Mouse (Mus musculus) hindbrain, embryonic 16.5 days (tissue): ENCODE measurements around the gene Ntn1. TPM values are rescaled to one million over a fixed set of nuclear protein-coding genes. Genes with fewer than 3 reads are reported as not detected.

Source experiments
- ATAC-seq: fragments of 200-750 bp; cut with Nextera tagmentation; 2 replicates; pipeline ENCODE4 v1.8.0; 2017; ENCODE audit warnings: moderate TSS enrichment, moderate library complexity
- H3K27ac ChIP-seq: fragments of 300-500 bp; sonication (generic); 2 replicates; pipeline ENCODE4 v1.5.1; 2014; ENCODE audit warnings: low read depth, mild to moderate bottlenecking, control low read depth, low read length, moderate library complexity
- H3K27me3 ChIP-seq: fragments of 300-500 bp; sonication (generic); replicated peaks from 2 replicates; pipeline ENCODE4 v1.6.1; 2014; ENCODE audit warnings: low read length; ENCODE audit not compliant: control insufficient read depth, insufficient read depth
- H3K36me3 ChIP-seq: fragments of 300-500 bp; sonication (generic); 2 replicates; pipeline ENCODE4 v1.6.1; 2014; ENCODE audit warnings: mild to moderate bottlenecking, low read length, moderate library complexity, mixed read lengths; ENCODE audit not compliant: control insufficient read depth, insufficient read depth
- H3K4me1 ChIP-seq: fragments of 300-500 bp; sonication (generic); 2 replicates; pipeline ENCODE4 v1.6.1; 2014; ENCODE audit warnings: low read depth, low read length; ENCODE audit not compliant: control insufficient read depth, insufficient read depth
- H3K4me2 ChIP-seq: fragments of 300-500 bp; sonication (generic); 2 replicates; pipeline ENCODE4 v1.6.1; 2014; ENCODE audit warnings: mild to moderate bottlenecking, low read length, control low read depth, moderate library complexity
- H3K4me3 ChIP-seq: fragments of 300-500 bp; sonication (generic); 2 replicates; pipeline ENCODE4 v1.5.1; 2014; ENCODE audit warnings: mild to moderate bottlenecking, low read length, control low read depth, moderate library complexity
- H3K9ac ChIP-seq: fragments of 300-500 bp; sonication (generic); 2 replicates; pipeline ENCODE4 v1.6.1; 2014; ENCODE audit warnings: low read depth, mild to moderate bottlenecking, control low read depth, low read length, moderate library complexity
- H3K9me3 ChIP-seq: fragments of 300-500 bp; sonication (generic); 2 replicates; pipeline ENCODE4 v1.6.1; 2014; ENCODE audit warnings: mild to moderate bottlenecking, low read length, moderate library complexity; ENCODE audit not compliant: control insufficient read depth
- WGBS: fragments of 180-500 bp; shearing (Covaris S2); extraction: QIAGEN DNeasy Blood & Tissue Kit; methylation state at CpG from one replicate; pipeline ENCODE4 v1.1.7; 2014; 5-methylcytosine and 5-hydroxymethylcytosine counted together
- polyA plus RNA-seq: library from polyadenylated mRNA; unstranded; fragments of >200 nt; fragmentation: Nextera tagmentation; extraction: Ambion mirVana; gene quantifications from 2 replicates; pipeline ENCODE4 v1.2.1, GENCODE M21; 2015

Ntn1 gene
- polyA plus RNA-seq, 1 experiment from 2014 or later: 13.3 TPM

GRCm38 (mm10) chr11:68387971-68388654, 12.5 kb downstream of the Ntn1 start:
- H3K9me3 ChIP-seq: no peaks in the 10 kb centered on the region
- no peak overlapping the region for H3K9ac ChIP-seq
- no peak overlapping the region for H3K4me2 ChIP-seq
- H3K27me3 ChIP-seq: peaks cover 27% of the 10 kb centered on the region
- WGBS: 41% methylated on average over 11 of the region's 11 CpGs
- no peak overlapping the region for H3K27ac ChIP-seq
- H3K4me3 ChIP-seq: no peak overlapping the region
- no peak for ATAC-seq
- H3K4me1 ChIP-seq: peaks cover 32% of the 10 kb centered on the region
- H3K36me3 ChIP-seq: no peaks in the 10 kb centered on the region

- WGBS: 18% methylated on average over 4 of the region's 4 CpGs
- peak overlapping the region; percentile 66 for H3K27ac ChIP-seq
- peaks cover 32% of the 10 kb centered on the region for H3K4me1 ChIP-seq
- peak overlapping the region; percentile 67 for H3K9ac ChIP-seq
- no peaks in the 10 kb centered on the region for H3K9me3 ChIP-seq
- no peaks in the 10 kb centered on the region for H3K36me3 ChIP-seq
- H3K27me3 ChIP-seq: peaks cover 27% of the 10 kb centered on the region
- no peak for ATAC-seq
- H3K4me2 ChIP-seq: peak overlapping the region; percentile 78
- H3K4me3 ChIP-seq: peak overlapping the region; percentile 64
Observed at GRCm38 (mm10) chr11:68387441-68387760, 13.2 kb downstream of the Ntn1 start.

- Histone ChIP-seq H3K4me1 (peaks cover 32% of the 10 kb centered on the region), H3K4me2 (peak overlapping the region; percentile 78), H3K36me3 (no peaks in the 10 kb centered on the region), H3K27ac (peak overlapping the region; percentile 71), H3K4me3 (peak overlapping the region; percentile 64), H3K9me3 (no peaks in the 10 kb centered on the region), H3K27me3 (peaks cover 23% of the 10 kb centered on the region), H3K9ac (peak overlapping the region; percentile 67)
- ATAC-seq: peak; percentile 77
- under 1% methylated on average over 60 of the region's 90 CpGs for WGBS
Observed at GRCm38 (mm10) chr11:68386589-68387440, 13.8 kb downstream of the Ntn1 start.

DNA sequence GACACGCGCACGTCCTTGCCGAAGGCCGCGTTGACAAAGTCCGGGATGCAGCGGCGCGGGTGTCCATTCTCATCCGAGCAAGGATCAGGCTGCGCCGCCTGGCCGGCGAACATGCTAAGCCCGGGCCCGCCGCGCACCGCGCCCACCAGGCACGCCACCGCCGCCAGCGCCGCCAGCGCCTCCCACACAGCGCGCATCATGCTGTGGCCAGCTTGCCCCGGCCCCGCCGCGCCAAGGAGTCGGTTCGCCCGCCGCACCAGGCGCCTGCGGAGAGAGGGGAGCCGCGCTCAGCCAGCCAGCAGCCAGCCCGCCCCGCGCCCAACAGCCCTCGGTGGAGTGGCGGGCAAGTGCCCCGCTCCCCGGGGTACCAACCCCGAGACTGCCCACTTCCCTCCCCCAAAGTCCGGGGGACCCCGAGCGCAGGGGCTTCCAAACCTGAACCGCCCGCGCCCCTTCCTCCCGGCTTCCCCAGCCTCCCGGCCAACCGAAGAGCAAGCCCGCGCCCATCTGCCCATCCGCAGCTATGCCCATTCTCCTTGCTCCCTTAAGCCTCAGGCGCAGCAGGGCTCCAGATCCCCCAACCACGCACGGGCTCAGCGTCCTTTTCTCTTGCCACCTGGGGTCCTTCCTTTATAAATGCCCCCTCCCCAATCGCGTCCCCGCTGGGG, 14.6 kb downstream of the Ntn1 start:
- 0% methylated on average over 44 of the region's 68 CpGs for WGBS

GRCm38 (mm10) chr11:68385021-68385821, 15.4 kb downstream of the Ntn1 start:
- Histone ChIP-seq H3K9ac (peak overlapping the region; percentile 67), H3K4me2 (peak overlapping the region; percentile 78), H3K9me3 (no peaks in the 10 kb centered on the region), H3K36me3 (no peaks in the 10 kb centered on the region), H3K27me3 (peaks cover 9% of the 10 kb centered on the region; the same call in 1 of the 2 replicates), H3K27ac (no peak overlapping the region; the same call in 1 of the 2 replicates), H3K4me3 (peak overlapping the region; percentile 64), H3K4me1 (peaks cover 32% of the 10 kb centered on the region)
- WGBS: under 1% methylated on average over 91 of the region's 94 CpGs
- peak; percentile 41 for ATAC-seq

More for the DNA sequence above, 14.6 kb downstream of the Ntn1 start:
- peak; percentile 21 for ATAC-seq
- Histone ChIP-seq H3K4me2 (peak overlapping the region; percentile 78), H3K4me3 (peak overlapping the region; percentile 64), H3K27ac (peak overlapping the region; percentile 71), H3K4me1 (peaks cover 32% of the 10 kb centered on the region), H3K36me3 (no peaks in the 10 kb centered on the region), H3K27me3 (peaks cover 17% of the 10 kb centered on the region), H3K9me3 (no peaks in the 10 kb centered on the region), H3K9ac (peak overlapping the region; percentile 67)

DNA sequence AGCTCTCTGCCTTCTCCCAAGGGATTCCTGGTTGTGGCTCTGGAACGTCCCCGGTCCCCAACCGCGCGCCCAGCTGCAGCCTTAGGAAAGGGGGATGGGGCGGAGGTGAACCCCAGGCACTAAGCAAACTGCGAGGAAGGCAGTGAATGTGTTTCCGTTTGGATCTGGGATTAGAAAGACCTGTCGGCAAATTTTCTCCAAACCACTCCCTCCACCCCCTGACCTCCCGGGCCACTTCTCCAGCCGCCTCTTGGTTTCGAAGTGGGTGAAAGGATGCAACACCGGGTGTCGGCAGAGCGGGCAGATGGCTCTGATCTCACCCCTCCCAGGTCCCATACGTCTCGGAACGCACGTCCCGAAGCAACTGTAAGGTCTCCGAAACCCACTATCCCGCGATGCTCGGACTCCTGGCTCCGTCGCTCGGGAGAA, 16.0 kb downstream of the Ntn1 start:
- WGBS: 1% methylated on average over 26 of the region's 27 CpGs
- H3K4me3 ChIP-seq: peak overlapping the region; percentile 64
- H3K4me1 ChIP-seq: peaks cover 30% of the 10 kb centered on the region
- peaks cover 9% of the 10 kb centered on the region; the same call in 1 of the 2 replicates for H3K27me3 ChIP-seq
- peak overlapping the region; percentile 67 for H3K9ac ChIP-seq
- no peaks in the 10 kb centered on the region for H3K36me3 ChIP-seq
- H3K4me2 ChIP-seq: peak overlapping the region; percentile 78
- ATAC-seq: no peak
- H3K9me3 ChIP-seq: no peaks in the 10 kb centered on the region
- H3K27ac ChIP-seq: no peak overlapping the region

DNA sequence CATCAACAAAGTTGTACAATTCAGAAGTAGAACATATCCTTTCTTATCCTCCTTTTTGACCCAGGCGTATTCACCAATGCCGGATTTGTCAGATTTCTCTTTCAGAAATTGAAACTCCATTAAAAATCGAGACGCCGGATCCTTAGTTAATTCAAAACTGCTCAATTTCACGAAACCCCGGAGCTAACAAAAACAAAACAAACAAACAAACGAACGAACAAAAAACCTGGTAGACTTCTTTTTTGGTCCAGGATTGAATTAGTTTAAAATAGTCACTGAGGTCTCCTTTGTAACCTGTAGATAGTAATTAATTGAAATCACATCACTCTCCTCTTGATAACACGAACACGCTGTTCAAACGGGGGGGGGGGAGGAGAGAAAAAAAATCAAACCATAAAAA, 16.5 kb downstream of the Ntn1 start:
- no peak overlapping the region for H3K27ac ChIP-seq
- WGBS: 8% methylated on average over 12 of the region's 12 CpGs
- peaks cover 31% of the 10 kb centered on the region for H3K4me1 ChIP-seq
- no peak overlapping the region for H3K9ac ChIP-seq
- peaks cover 5% of the 10 kb centered on the region; the same call in 1 of the 2 replicates for H3K27me3 ChIP-seq
- peak overlapping the region; percentile 78 for H3K4me2 ChIP-seq
- no peaks in the 10 kb centered on the region for H3K9me3 ChIP-seq
- ATAC-seq: no peak
- no peaks in the 10 kb centered on the region for H3K36me3 ChIP-seq
- peak overlapping the region; percentile 64 for H3K4me3 ChIP-seq

GRCm38 (mm10) chr11:68383519-68383918, 17.1 kb downstream of the Ntn1 start:
- peaks cover 5% of the 10 kb centered on the region; the same call in 1 of the 2 replicates for H3K27me3 ChIP-seq
- H3K4me3 ChIP-seq: peak overlapping the region; percentile 14
- H3K9ac ChIP-seq: no peak overlapping the region
- peak overlapping the region; percentile 78 for H3K4me2 ChIP-seq
- no peak overlapping the region for H3K27ac ChIP-seq
- H3K4me1 ChIP-seq: peaks cover 37% of the 10 kb centered on the region
- no peaks in the 10 kb centered on the region for H3K36me3 ChIP-seq
- no peaks in the 10 kb centered on the region for H3K9me3 ChIP-seq
- no peak for ATAC-seq
- WGBS: 13% methylated on average over 10 of the region's 10 CpGs
